Mouse (Mus musculus) Patski (cell line): ENCODE data around the gene Sall1. TPM values are rescaled to one million over a fixed set of nuclear protein-coding genes. Genes with fewer than 3 reads are reported as not detected.

Experiments
- ATAC-seq: fragments of 100-300 bp; one replicate; pipeline ENCODE4 v1.8.0; 2021
- CTCF ChIA-PET: fragments of 350-600 bp; sonication (Branson Sonifier 250); formaldehyde crosslinking; loops from one replicate; lab custom pipeline; 2022; ENCODE audit warnings: inconsistent platforms; lab: Charles Lee
- POLR2A ChIA-PET: fragments of 350-600 bp; sonication (Branson Sonifier 250); formaldehyde crosslinking; loops from one replicate; lab custom pipeline; 2022; ENCODE audit warnings: antibody characterized with exemption, inconsistent platforms; lab: Charles Lee
- DNase-seq: peaks from one replicate; pipeline ENCODE4 v3.0.0-alpha.2; 2011; ENCODE audit warnings: low read depth, low spot score
- H3K27me3 ChIP-seq: fragments of 371-371 bp; one replicate; pipeline ENCODE4 v1.5.1; 2021
- CTCF ChIP-seq: fragments of 100-300 bp; IDR thresholded peaks from one replicate; pipeline ENCODE4 v1.5.1; 2021
- in situ Hi-C: fragments of 300-500 bp; cut with MboI; formaldehyde crosslinking; loops from 3 replicates; pipeline ENCODE4 v1.11.1; 2018; ENCODE audit warnings: low pct_unique_long_range_greater_than_20kb, mixed read lengths
- polyA plus RNA-seq: library from polyadenylated mRNA; unstranded; gene quantifications from one replicate; pipeline ENCODE4 v1.2.3, GENCODE M21; 2021

The Sall1 gene
- polyA plus RNA-seq, 1 experiment from 2014 or later, result 31.7 TPM

- CTCF ChIA-PET, result no interaction called here
- in situ Hi-C loops, result no loop called here
- H3K27me3 ChIP-seq, result no peaks in the 10 kb centered on the region
- POLR2A ChIA-PET, result no interaction called here
- ATAC-seq (no peak), DNase-seq (no peak)
- TF ChIP-seq CTCF, result no peak
These were observed 46.7 kb downstream of the Sall1 start for GRCm38 (mm10) chr8:88997276-88997675.

GRCm38 (mm10) chr8:88991780-88992509, 52.0 kb downstream of the Sall1 start:
- ATAC-seq, result no peak

GRCm38 (mm10) chr8:88991176-88991575, 52.8 kb downstream of the Sall1 start:
- ChIA-PET CTCF (interaction anchor here (1.4 to 1.5 kb wide), 2 partner anchors 10 to 17 kb away, joined by 3 to 4 read pairs; no protein-coding TSS in a partner anchor), POLR2A (no interaction called here)
- DNase-seq, result no peak
- in situ Hi-C loops, result no loop called here
- TF ChIP-seq CTCF, result no peak
- no peaks in the 10 kb centered on the region for H3K27me3 ChIP-seq
- ATAC-seq, result no peak

More at GRCm38 (mm10) chr8:88991780-88992509, 52.0 kb downstream of the Sall1 start:
- no peak for TF ChIP-seq CTCF
- POLR2A ChIA-PET, result no interaction called here
- CTCF ChIA-PET, result interaction anchor here (1.5 kb wide), 1 partner anchor 10 kb away, joined by 3 read pairs; no protein-coding TSS in a partner anchor
- in situ Hi-C loops, result no loop called here
- H3K27me3 ChIP-seq, result no peaks in the 10 kb centered on the region
- DNase-seq, result no peak

GRCm38 (mm10) chr8:88989002-88989401, 55.0 kb downstream of the Sall1 start:
- DNase-seq, result no peak
- CTCF ChIA-PET, result no interaction called here
- no peaks in the 10 kb centered on the region for H3K27me3 ChIP-seq
- in situ Hi-C loops, result no loop called here
- no peak for TF ChIP-seq CTCF
- ATAC-seq, result no peak
- POLR2A ChIA-PET, result no interaction called here

- TF ChIP-seq CTCF, result no peak
- CTCF ChIA-PET, result no interaction called here
- POLR2A ChIA-PET, result no interaction called here
- in situ Hi-C loops, result no loop called here
- H3K27me3 ChIP-seq, result no peaks in the 10 kb centered on the region
- DNase-seq (no peak), ATAC-seq (no peak)
These were observed 60.5 kb downstream of the Sall1 start for GRCm38 (mm10) chr8:88983468-88983867.
